Mouse (Mus musculus) lung, embryonic 14.5 days (tissue): ENCODE measurements around the gene Tjp2. TPM values are rescaled to one million over a fixed set of nuclear protein-coding genes. Genes with fewer than 3 reads are reported as not detected.

ENCODE experiments used
- ATAC-seq: fragments of 200-750 bp; cut with Nextera tagmentation; 2 replicates; pipeline ENCODE4 v1.8.0; 2017; ENCODE audit warnings: mild to moderate bottlenecking, moderate TSS enrichment, moderate library complexity; ENCODE audit not compliant: insufficient read depth
- DNase-seq: peaks from one replicate; pipeline ENCODE4 v3.0.0-alpha.2; 2015
- H3K27ac ChIP-seq: fragments of 300-500 bp; sonication (generic); 2 replicates; pipeline ENCODE4 v1.5.1; 2014; ENCODE audit warnings: low read depth, mild to moderate bottlenecking, moderate library complexity
- H3K27me3 ChIP-seq: fragments of 300-500 bp; sonication (generic); 2 replicates; pipeline ENCODE4 v1.6.1; 2014; ENCODE audit warnings: low read length, control low read depth; ENCODE audit not compliant: insufficient read depth
- H3K36me3 ChIP-seq: fragments of 300-500 bp; sonication (generic); 2 replicates; pipeline ENCODE4 v1.6.1; 2014; ENCODE audit warnings: control low read depth; ENCODE audit not compliant: insufficient read depth
- H3K4me1 ChIP-seq: fragments of 300-500 bp; sonication (generic); 2 replicates; pipeline ENCODE4 v1.6.1; 2014; ENCODE audit warnings: antibody characterized with exemption, control low read depth; ENCODE audit not compliant: insufficient read depth
- H3K4me2 ChIP-seq: fragments of 300-500 bp; sonication (generic); 2 replicates; pipeline ENCODE4 v1.6.1; 2014; ENCODE audit warnings: mild to moderate bottlenecking
- H3K4me3 ChIP-seq: fragments of 300-500 bp; sonication (generic); 2 replicates; pipeline ENCODE4 v1.5.1; 2014; ENCODE audit warnings: low read depth, low read length
- H3K9ac ChIP-seq: fragments of 300-500 bp; sonication (generic); 2 replicates; pipeline ENCODE4 v1.6.1; 2014
- H3K9me3 ChIP-seq: fragments of 300-500 bp; sonication (generic); 2 replicates; pipeline ENCODE4 v1.6.1; 2016; ENCODE audit warnings: low read depth, low read length, control low read depth
- CTCF ChIP-seq: IDR thresholded peaks from 2 replicates; pipeline ENCODE4 v1.5.1; 2016; ENCODE audit warnings: antibody characterized with exemption, low read depth
- WGBS: fragments of 180-500 bp; shearing (Covaris S2); extraction: QIAGEN DNeasy Blood & Tissue Kit; methylation state at CpG from one replicate; pipeline ENCODE4 v1.1.7; 2014; 5-methylcytosine and 5-hydroxymethylcytosine counted together
- polyA plus RNA-seq: library from polyadenylated mRNA; unstranded; fragments of >200 nt; fragmentation: Nextera tagmentation; extraction: Ambion mirVana; gene quantifications from 2 replicates; pipeline ENCODE4 v1.2.1, GENCODE M21; 2014

The Tjp2 gene
- polyA plus RNA-seq, 1 experiment from 2014 or later: 40.0 TPM

- no peak overlapping the region for H3K4me3 ChIP-seq
- 0 out of 2 replicates have a peak overlapping the region, but pooled peaks have one; percentile 9 for H3K27ac ChIP-seq
- no peak for TF ChIP-seq CTCF
- no peak overlapping the region for H3K9ac ChIP-seq
- 0 out of 2 replicates have a peak, but pooled peaks cover 4% of the 10 kb centered on the region for H3K4me1 ChIP-seq
- H3K4me2 ChIP-seq: no peak overlapping the region
- 72% methylated on average over 4 of the region's 4 CpGs for WGBS
- peaks cover 18% of the 10 kb centered on the region for H3K27me3 ChIP-seq
- no peak for DNase-seq
- no peak for ATAC-seq
- no peaks in the 10 kb centered on the region for H3K9me3 ChIP-seq
- no peaks in the 10 kb centered on the region for H3K36me3 ChIP-seq
These were observed 3.4 kb downstream of the Tjp2 start for GRCm38 (mm10) chr19:24221455-24221854.

- Histone ChIP-seq H3K4me3 (no peak overlapping the region), H3K27ac (0 out of 2 replicates have a peak overlapping the region, but pooled peaks have one; percentile 9), H3K4me1 (0 out of 2 replicates have a peak, but pooled peaks cover 4% of the 10 kb centered on the region), H3K36me3 (no peaks in the 10 kb centered on the region), H3K9me3 (no peaks in the 10 kb centered on the region), H3K27me3 (peaks cover 18% of the 10 kb centered on the region), H3K4me2 (0 out of 2 replicates have a peak overlapping the region, but pooled peaks have one; percentile 0), H3K9ac (no peak overlapping the region)
- DNase-seq (peak; percentile 67), ATAC-seq (no peak)
- 20% methylated on average over 14 of the region's 14 CpGs for WGBS
- TF ChIP-seq CTCF: no peak
These were observed 3.9 kb downstream of the Tjp2 start for GRCm38 (mm10) chr19:24220795-24221445.

- 68% methylated on average over 9 of the region's 9 CpGs for WGBS
- H3K27me3 ChIP-seq: peaks cover 7% of the 10 kb centered on the region; the same call in 1 of the 2 replicates
These were observed 5.8 kb downstream of the Tjp2 start for GRCm38 (mm10) chr19:24219011-24219410.

GRCm38 (mm10) chr19:24218291-24218690 is 6.5 kb downstream of the Tjp2 start:
- H3K27ac ChIP-seq: no peak overlapping the region
- ATAC-seq: no peak

More at GRCm38 (mm10) chr19:24219011-24219410, 5.8 kb downstream of the Tjp2 start:
- no peak for ATAC-seq
- Histone ChIP-seq H3K27ac (no peak overlapping the region), H3K4me2 (no peak overlapping the region), H3K9ac (no peak overlapping the region), H3K36me3 (no peaks in the 10 kb centered on the region), H3K9me3 (no peaks in the 10 kb centered on the region), H3K4me1 (0 out of 2 replicates have a peak, but pooled peaks cover 4% of the 10 kb centered on the region), H3K4me3 (no peak overlapping the region)
- DNase-seq: no peak
- TF ChIP-seq CTCF: no peak

GRCm38 (mm10) chr19:24217851-24218250 is 7.0 kb downstream of the Tjp2 start:
- H3K27ac ChIP-seq: no peak overlapping the region
- DNase-seq: no peak
- 0 out of 2 replicates have a peak, but pooled peaks cover 7% of the 10 kb centered on the region for H3K4me1 ChIP-seq
- TF ChIP-seq CTCF: no peak
- H3K9me3 ChIP-seq: no peaks in the 10 kb centered on the region
- no peak for ATAC-seq
- no peak overlapping the region for H3K9ac ChIP-seq
- H3K36me3 ChIP-seq: no peaks in the 10 kb centered on the region
- H3K4me2 ChIP-seq: no peak overlapping the region
- H3K4me3 ChIP-seq: no peak overlapping the region
- no peaks in the 10 kb centered on the region for H3K27me3 ChIP-seq

More at GRCm38 (mm10) chr19:24218291-24218690, 6.5 kb downstream of the Tjp2 start:
- H3K4me3 ChIP-seq: no peak overlapping the region
- no peaks in the 10 kb centered on the region for H3K9me3 ChIP-seq
- no peak overlapping the region for H3K4me2 ChIP-seq
- no peaks in the 10 kb centered on the region for H3K27me3 ChIP-seq
- H3K4me1 ChIP-seq: 0 out of 2 replicates have a peak, but pooled peaks cover 4% of the 10 kb centered on the region
- no peaks in the 10 kb centered on the region for H3K36me3 ChIP-seq
- WGBS: 26% methylated on average over 2 of the region's 2 CpGs
- TF ChIP-seq CTCF: peak; percentile 57
- no peak overlapping the region for H3K9ac ChIP-seq
- DNase-seq: no peak

- H3K27me3 ChIP-seq: no peaks in the 10 kb centered on the region
- H3K9me3 ChIP-seq: no peaks in the 10 kb centered on the region
- no peak for TF ChIP-seq CTCF
- no peak overlapping the region for H3K4me3 ChIP-seq
- no peak overlapping the region for H3K27ac ChIP-seq
- WGBS: 87% methylated on average over 9 of the region's 9 CpGs
- no peaks in the 10 kb centered on the region for H3K36me3 ChIP-seq
- no peak overlapping the region for H3K4me2 ChIP-seq
- DNase-seq (no peak), ATAC-seq (no peak)
- H3K9ac ChIP-seq: no peak overlapping the region
- peaks cover 13% of the 10 kb centered on the region for H3K4me1 ChIP-seq
These were observed 8.1 kb downstream of the Tjp2 start for GRCm38 (mm10) chr19:24216771-24217170.

DNA sequence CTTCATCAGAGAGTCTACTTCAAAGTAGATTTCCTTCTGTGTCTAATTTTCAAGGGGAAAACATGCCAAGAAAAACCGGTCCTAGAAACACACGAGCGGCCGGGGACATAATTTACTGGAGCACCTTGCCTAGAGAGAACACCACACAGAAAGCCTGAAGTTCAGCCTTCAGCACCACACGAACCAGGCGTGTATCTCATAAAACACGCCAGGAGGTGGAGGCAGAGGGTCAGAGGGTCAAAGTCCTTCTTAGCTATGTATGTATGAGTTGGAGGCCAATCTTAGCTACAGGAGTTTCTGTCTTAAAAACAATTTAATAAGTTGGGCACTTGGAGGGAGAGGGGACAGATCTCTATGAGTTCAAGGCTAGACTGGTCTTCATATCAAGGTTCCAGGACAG is 9.9 kb downstream of the Tjp2 start:
- no peak overlapping the region for H3K4me2 ChIP-seq
- 0 out of 2 replicates have a peak, but pooled peaks have one; percentile 10 for TF ChIP-seq CTCF
- no peaks in the 10 kb centered on the region for H3K27me3 ChIP-seq
- H3K9me3 ChIP-seq: no peaks in the 10 kb centered on the region
- WGBS: 67% methylated on average over 7 of the region's 7 CpGs
- H3K27ac ChIP-seq: no peak overlapping the region
- H3K4me1 ChIP-seq: peaks cover 19% of the 10 kb centered on the region
- no peak overlapping the region for H3K9ac ChIP-seq
- ATAC-seq (no peak), DNase-seq (no peak)
- H3K4me3 ChIP-seq: no peak overlapping the region
- H3K36me3 ChIP-seq: no peaks in the 10 kb centered on the region
